Mouse (Mus musculus): ENCODE data around the gene Ifna6.
"Not testable (repeated sequence)": the region's sequence is repeated elsewhere in the genome, so short reads cannot be mapped to it uniquely, and the experiment has no call there.

- not testable (repeated sequence) for TF ChIP-seq CTCF (IDR thresholded peaks at IDR 0.05; ENCODE audit: borderline replicate concordance, insufficient read depth, low read length); POLR2A (IDR thresholded peaks at IDR 0.05; ENCODE audit: low read depth, low read length)
Measured at GRCm38 (mm10) chr4:88780320-88780719, 46.9 kb upstream of the Ifna6 start.

Measured in embryonic fibroblast, embryonic 13.5 days (primary cell).